Mouse (Mus musculus) liver, adult 2 months (tissue): ENCODE results near the gene Tcirg1.

ENCODE experiments used
- CTCF ChIP-seq: fragments of 200-500 bp; IDR thresholded peaks from 2 replicates; pipeline ENCODE4 v1.5.1; 2011; ENCODE audit warnings: low read depth, low read length, control low read depth
- POLR2A ChIP-seq: fragments of 200-500 bp; IDR thresholded peaks from 2 replicates; pipeline ENCODE4 v1.6.1; 2011; ENCODE audit warnings: low read length, control low read depth; ENCODE audit not compliant: insufficient read depth; ENCODE audit errors: extremely low read depth

DNA sequence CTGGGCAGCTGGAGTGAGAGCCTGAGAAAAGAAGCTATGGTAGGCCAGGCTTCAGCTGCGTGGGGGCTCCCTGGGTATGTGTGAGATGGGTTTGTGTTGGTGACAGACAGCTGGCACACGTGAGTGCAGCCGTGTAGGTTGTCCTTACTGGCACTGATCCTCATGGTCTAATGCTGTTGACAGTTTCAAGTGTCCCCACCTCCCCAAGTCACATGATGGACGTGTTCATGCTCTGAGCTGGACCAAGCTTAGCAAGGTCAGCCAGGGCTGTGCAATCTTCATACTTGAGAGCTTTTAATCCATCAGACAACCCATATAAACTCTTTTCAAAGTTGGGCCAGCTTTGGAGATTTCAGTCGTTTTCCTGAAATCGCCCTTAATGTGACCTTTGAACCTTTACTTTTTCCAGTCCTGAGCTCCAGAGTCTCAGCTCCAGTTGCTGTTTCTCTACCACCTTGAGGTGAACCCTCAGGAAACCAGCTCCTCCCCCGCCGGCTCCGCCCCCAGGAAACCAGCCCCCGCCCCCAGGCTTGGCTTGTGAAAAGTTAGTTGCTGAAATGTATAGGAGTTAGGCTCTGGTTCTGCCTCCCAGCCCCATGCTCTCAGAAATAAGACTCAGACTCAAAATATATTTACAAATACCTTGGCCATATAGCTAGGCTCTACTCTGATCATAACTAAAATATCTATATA is 39.1 kb upstream of the Tcirg1 start:
- no peak for TF ChIP-seq CTCF
- no peak for TF ChIP-seq POLR2A
